Mouse (Mus musculus) Patski (cell line): ENCODE data around the gene Zfp69. TPM values are rescaled to one million over a fixed set of nuclear protein-coding genes. Genes with fewer than 3 reads are reported as not detected.

ENCODE experiments used
- ATAC-seq: fragments of 100-300 bp; one replicate; pipeline ENCODE4 v1.8.0; 2021
- CTCF ChIA-PET: fragments of 350-600 bp; sonication (Branson Sonifier 250); formaldehyde crosslinking; loops from one replicate; lab custom pipeline; 2022; ENCODE audit warnings: inconsistent platforms; lab: Charles Lee
- POLR2A ChIA-PET: fragments of 350-600 bp; sonication (Branson Sonifier 250); formaldehyde crosslinking; loops from one replicate; lab custom pipeline; 2022; ENCODE audit warnings: antibody characterized with exemption, inconsistent platforms; lab: Charles Lee
- DNase-seq: peaks from one replicate; pipeline ENCODE4 v3.0.0-alpha.2; 2011; ENCODE audit warnings: low read depth, low spot score
- H3K27me3 ChIP-seq: fragments of 371-371 bp; one replicate; pipeline ENCODE4 v1.5.1; 2021
- CTCF ChIP-seq: fragments of 100-300 bp; IDR thresholded peaks from one replicate; pipeline ENCODE4 v1.5.1; 2021
- in situ Hi-C: fragments of 300-500 bp; cut with MboI; formaldehyde crosslinking; loops from 3 replicates; pipeline ENCODE4 v1.11.1; 2018; ENCODE audit warnings: low pct_unique_long_range_greater_than_20kb, mixed read lengths
- polyA plus RNA-seq: library from polyadenylated mRNA; unstranded; gene quantifications from one replicate; pipeline ENCODE4 v1.2.3, GENCODE M21; 2021

Zfp69 gene
- polyA plus RNA-seq, 1 experiment from 2014 or later, result 1.4 TPM

GRCm38 (mm10) chr4:120904533-120904932 is 47.0 kb downstream of the Zfp69 start:
- no peak for TF ChIP-seq CTCF
- ATAC-seq, result no peak
- CTCF ChIA-PET, result no interaction called here

GRCm38 (mm10) chr4:120895810-120896584 is 55.5 kb downstream of the Zfp69 start:
- CTCF ChIA-PET, result no interaction called here
- peaks cover 3% of the 10 kb centered on the region for H3K27me3 ChIP-seq
- ATAC-seq, result no peak

More at GRCm38 (mm10) chr4:120904533-120904932, 47.0 kb downstream of the Zfp69 start:
- POLR2A ChIA-PET, result no interaction called here
- peaks cover 3% of the 10 kb centered on the region for H3K27me3 ChIP-seq
- DNase-seq, result no peak
- in situ Hi-C loops, result loop anchor here (10.0 to 25.0 kb wide), 3 partner anchors 310 to 1733 kb away; no protein-coding TSS in a partner anchor

GRCm38 (mm10) chr4:120895226-120895625 is 56.3 kb downstream of the Zfp69 start:
- CTCF ChIA-PET, result no interaction called here
- no peak for ATAC-seq
- POLR2A ChIA-PET, result no interaction called here
- H3K27me3 ChIP-seq, result no peaks in the 10 kb centered on the region
- in situ Hi-C loops, result loop anchor here (10.0 kb wide), 1 partner anchor 210 kb away; no protein-coding TSS in a partner anchor
- TF ChIP-seq CTCF, result no peak
- no peak for DNase-seq

More at GRCm38 (mm10) chr4:120895810-120896584, 55.5 kb downstream of the Zfp69 start:
- POLR2A ChIA-PET, result no interaction called here
- no peak for DNase-seq
- in situ Hi-C loops, result loop anchor here (10.0 kb wide), 1 partner anchor 211 kb away; no protein-coding TSS in a partner anchor
- no peak for TF ChIP-seq CTCF

GRCm38 (mm10) chr4:120894584-120894983 is 56.9 kb downstream of the Zfp69 start:
- no peak for ATAC-seq
- DNase-seq, result no peak
- H3K27me3 ChIP-seq, result no peaks in the 10 kb centered on the region
- CTCF ChIA-PET, result no interaction called here
- POLR2A ChIA-PET, result no interaction called here
- no peak for TF ChIP-seq CTCF
- in situ Hi-C loops, result loop anchor here (10.0 kb wide), 1 partner anchor 210 kb away; no protein-coding TSS in a partner anchor

- DNase-seq (no peak), ATAC-seq (no peak)
- in situ Hi-C loops, result loop anchor here (10.0 kb wide), 1 partner anchor 209 kb away; no protein-coding TSS in a partner anchor
- ChIA-PET CTCF (no interaction called here), POLR2A (no interaction called here)
- no peaks in the 10 kb centered on the region for H3K27me3 ChIP-seq
- TF ChIP-seq CTCF, result no peak
Observed at GRCm38 (mm10) chr4:120893656-120894401, 57.7 kb downstream of the Zfp69 start.

- H3K27me3 ChIP-seq, result no peaks in the 10 kb centered on the region
- CTCF ChIA-PET, result no interaction called here
- ATAC-seq (no peak), DNase-seq (no peak)
- in situ Hi-C loops, result loop anchor here (10.0 kb wide), 1 partner anchor 208 kb away; no protein-coding TSS in a partner anchor
- TF ChIP-seq CTCF, result no peak
- POLR2A ChIA-PET, result no interaction called here
Observed at GRCm38 (mm10) chr4:120892516-120892915, 59.0 kb downstream of the Zfp69 start.

GRCm38 (mm10) chr4:120891960-120892359 is 59.5 kb downstream of the Zfp69 start:
- CTCF ChIA-PET, result no interaction called here
- no peaks in the 10 kb centered on the region for H3K27me3 ChIP-seq
- POLR2A ChIA-PET, result no interaction called here
- TF ChIP-seq CTCF, result no peak
- in situ Hi-C loops, result loop anchor here (10.0 kb wide), 1 partner anchor 207 kb away; no protein-coding TSS in a partner anchor
- no peak for DNase-seq
- no peak for ATAC-seq

GRCm38 (mm10) chr4:120890754-120891440 is 60.6 kb downstream of the Zfp69 start:
- ChIA-PET CTCF (no interaction called here), POLR2A (no interaction called here)
- no peak for ATAC-seq
- DNase-seq, result no peak
- no peaks in the 10 kb centered on the region for H3K27me3 ChIP-seq
- in situ Hi-C loops, result loop anchor here (10.0 kb wide), 1 partner anchor 206 kb away; no protein-coding TSS in a partner anchor
- TF ChIP-seq CTCF, result no peak

- DNase-seq, result no peak
- POLR2A ChIA-PET, result no interaction called here
- in situ Hi-C loops, result no loop called here
Observed at GRCm38 (mm10) chr4:120888884-120889283, 62.6 kb downstream of the Zfp69 start.

More at GRCm38 (mm10) chr4:120888884-120889283, 62.6 kb downstream of the Zfp69 start:
- CTCF ChIA-PET, result no interaction called here
- no peak for TF ChIP-seq CTCF
- no peaks in the 10 kb centered on the region for H3K27me3 ChIP-seq
- ATAC-seq, result no peak
